Mouse (Mus musculus): ENCODE measurements around the gene Ppm1h. TPM values are rescaled to one million over a fixed set of nuclear protein-coding genes. Genes with fewer than 3 reads are reported as not detected.

Ppm1h gene
- polyA plus RNA-seq, 2 experiments: 0.60 to 1.5 TPM

- peaks cover 7 to 9% of the 10 kb centered on the region in 2 experiments; a peak in 3 of 4 replicates for H3K4me1 ChIP-seq (replicated peaks; ENCODE audit: control insufficient read depth in 2 of 2, insufficient read depth in 2 of 2, low read length in 1 of 2)
- H3K27ac ChIP-seq: no peak overlapping the region
- TF ChIP-seq EP300 (IDR thresholded peaks at IDR 0.05; ENCODE audit: low read depth) (no peak), CTCF (IDR thresholded peaks at IDR 0.05; ENCODE audit: low read depth) (peak; percentile 94)
- DNase-seq (ENCODE audit: low read depth in 3 of 3, low spot score in 3 of 3): peak; percentile 57 to 68 (median 60)
- H3K4me3 ChIP-seq (ENCODE audit: insufficient read depth in 1 of 2, low read depth in 2 of 2, low read length in 2 of 2): peak overlapping the region; percentile 28 to 39
- H3K9ac ChIP-seq (replicated peaks): peak overlapping the region; percentile 37; the same call in 1 of the 2 replicates
- peak; percentile 77 for ATAC-seq (ENCODE audit: insufficient read depth)
- no peaks in the 10 kb centered on the region for H3K36me3 ChIP-seq (replicated peaks; ENCODE audit: control insufficient read depth, insufficient read depth, low read depth)
- H3K4me2 ChIP-seq (ENCODE audit: low read depth): peak overlapping the region; percentile 54
- 23% methylated on average over 20 of the region's 20 CpGs for WGBS (ENCODE audit: insufficient replicate concordance)
- no peaks in the 10 kb centered on the region for H3K27me3 ChIP-seq (ENCODE audit: control insufficient read depth, insufficient read depth, low read length)
- no peaks in the 10 kb centered on the region for H3K9me3 ChIP-seq (ENCODE audit: control insufficient read depth, low read length)
Measured at GRCm38 (mm10) chr10:122794187-122794850, 115.8 kb downstream of the Ppm1h start.

GRCm38 (mm10) chr10:122797955-122798354 lies 119.4 kb downstream of the Ppm1h start:
- Histone ChIP-seq H3K4me1 (replicated peaks; ENCODE audit: control insufficient read depth in 2 of 2, insufficient read depth in 2 of 2, low read length in 1 of 2) (peaks cover 0 to 9% of the 10 kb centered on the region in 2 experiments; a peak in 2 of 4 replicates), H3K9ac (replicated peaks) (no peak overlapping the region), H3K27me3 (ENCODE audit: control insufficient read depth, insufficient read depth, low read length) (no peaks in the 10 kb centered on the region), H3K4me2 (ENCODE audit: low read depth) (no peak overlapping the region), H3K9me3 (ENCODE audit: control insufficient read depth, low read length) (no peaks in the 10 kb centered on the region), H3K36me3 (replicated peaks; ENCODE audit: control insufficient read depth, insufficient read depth, low read depth) (no peaks in the 10 kb centered on the region), H3K4me3 (ENCODE audit: insufficient read depth in 1 of 2, low read depth in 2 of 2, low read length in 2 of 2) (no peak overlapping the region), H3K27ac (no peak overlapping the region)
- ATAC-seq (ENCODE audit: insufficient read depth) (no peak), DNase-seq (ENCODE audit: low read depth in 3 of 3, low spot score in 3 of 3) (no peak)
- TF ChIP-seq CTCF (IDR thresholded peaks at IDR 0.05; ENCODE audit: low read depth) (peak; percentile 80), EP300 (IDR thresholded peaks at IDR 0.05; ENCODE audit: low read depth) (no peak)
- WGBS (ENCODE audit: insufficient replicate concordance): 72% methylated on average over 6 of the region's 6 CpGs

GRCm38 (mm10) chr10:122800003-122800731 lies 121.6 kb downstream of the Ppm1h start:
- Histone ChIP-seq H3K27me3 (ENCODE audit: control insufficient read depth, insufficient read depth, low read length) (no peaks in the 10 kb centered on the region), H3K4me3 (ENCODE audit: insufficient read depth in 1 of 2, low read depth in 2 of 2, low read length in 2 of 2) (no peak overlapping the region), H3K9me3 (ENCODE audit: control insufficient read depth, low read length) (no peaks in the 10 kb centered on the region), H3K4me1 (replicated peaks; ENCODE audit: control insufficient read depth in 2 of 2, insufficient read depth in 2 of 2, low read length in 1 of 2) (peaks cover 0 to 7% of the 10 kb centered on the region in 2 experiments; a peak in 2 of 4 replicates), H3K27ac (no peak overlapping the region), H3K9ac (replicated peaks) (no peak overlapping the region), H3K4me2 (ENCODE audit: low read depth) (no peak overlapping the region), H3K36me3 (replicated peaks; ENCODE audit: control insufficient read depth, insufficient read depth, low read depth) (no peaks in the 10 kb centered on the region)
- ATAC-seq (ENCODE audit: insufficient read depth): peak; percentile 49
- TF ChIP-seq EP300 (IDR thresholded peaks at IDR 0.05; ENCODE audit: low read depth) (no peak), CTCF (IDR thresholded peaks at IDR 0.05; ENCODE audit: low read depth) (no peak)
- no peak for DNase-seq (ENCODE audit: low read depth in 3 of 3, low spot score in 3 of 3)
- 23% methylated on average over 19 of the region's 19 CpGs for WGBS (ENCODE audit: insufficient replicate concordance)

- TF ChIP-seq EP300 (IDR thresholded peaks at IDR 0.05; ENCODE audit: low read depth) (no peak), CTCF (IDR thresholded peaks at IDR 0.05; ENCODE audit: low read depth) (no peak)
- Histone ChIP-seq H3K36me3 (replicated peaks; ENCODE audit: control insufficient read depth, insufficient read depth, low read depth) (no peaks in the 10 kb centered on the region), H3K4me3 (ENCODE audit: insufficient read depth in 1 of 2, low read depth in 2 of 2, low read length in 2 of 2) (no peak overlapping the region), H3K9ac (replicated peaks) (no peak overlapping the region), H3K27ac (no peak overlapping the region), H3K4me1 (replicated peaks; ENCODE audit: control insufficient read depth in 2 of 2, insufficient read depth in 2 of 2, low read length in 1 of 2) (peaks cover 0 to 7% of the 10 kb centered on the region in 2 experiments; a peak in 2 of 4 replicates), H3K9me3 (ENCODE audit: control insufficient read depth, low read length) (no peaks in the 10 kb centered on the region), H3K27me3 (ENCODE audit: control insufficient read depth, insufficient read depth, low read length) (no peaks in the 10 kb centered on the region), H3K4me2 (ENCODE audit: low read depth) (no peak overlapping the region)
- DNase-seq (ENCODE audit: low read depth in 3 of 3, low spot score in 3 of 3) (no peak), ATAC-seq (ENCODE audit: insufficient read depth) (no peak)
- 41% methylated on average over 4 of the region's 4 CpGs for WGBS (ENCODE audit: insufficient replicate concordance)
Measured at GRCm38 (mm10) chr10:122800732-122801110, 122.2 kb downstream of the Ppm1h start.

- ATAC-seq (ENCODE audit: insufficient read depth) (no peak), DNase-seq (ENCODE audit: low read depth in 3 of 3, low spot score in 3 of 3) (no peak)
- Histone ChIP-seq H3K36me3 (replicated peaks; ENCODE audit: control insufficient read depth, insufficient read depth, low read depth) (no peaks in the 10 kb centered on the region), H3K4me3 (ENCODE audit: insufficient read depth in 1 of 2, low read depth in 2 of 2, low read length in 2 of 2) (peak overlapping the region in 1 of 2 experiments; percentile 12; a peak in 2 of 4 replicates), H3K9ac (replicated peaks) (no peak overlapping the region), H3K27me3 (ENCODE audit: control insufficient read depth, insufficient read depth, low read length) (no peaks in the 10 kb centered on the region), H3K4me1 (replicated peaks; ENCODE audit: control insufficient read depth in 2 of 2, insufficient read depth in 2 of 2, low read length in 1 of 2) (peaks cover 0 to 7% of the 10 kb centered on the region in 2 experiments; a peak in 2 of 4 replicates), H3K4me2 (ENCODE audit: low read depth) (peak overlapping the region; percentile 42), H3K9me3 (ENCODE audit: control insufficient read depth, low read length) (no peaks in the 10 kb centered on the region), H3K27ac (no peak overlapping the region)
- TF ChIP-seq CTCF (IDR thresholded peaks at IDR 0.05; ENCODE audit: low read depth) (peak; percentile 24; the same call in 1 of the 2 replicates), EP300 (IDR thresholded peaks at IDR 0.05; ENCODE audit: low read depth) (no peak)
- WGBS (ENCODE audit: insufficient replicate concordance): 35% methylated on average over 30 of the region's 30 CpGs
Measured at GRCm38 (mm10) chr10:122802218-122802617, 123.7 kb downstream of the Ppm1h start.
